Mouse (Mus musculus) hindbrain, embryonic 11.5 days (tissue): Measurements from ENCODE around the gene Spesp1. TPM values are rescaled to one million over a fixed set of nuclear protein-coding genes. Genes with fewer than 3 reads are reported as not detected.

ENCODE experiments used
- ATAC-seq: fragments of 200-750 bp; cut with Nextera tagmentation; 2 replicates; pipeline ENCODE4 v1.8.0; 2017; ENCODE audit warnings: mild to moderate bottlenecking, moderate TSS enrichment, moderate library complexity; ENCODE audit not compliant: low FRiP score
- DNase-seq: peaks from one replicate; pipeline ENCODE4 v3.0.0-alpha.2; 2015; ENCODE audit warnings: low spot score
- H3K27ac ChIP-seq: fragments of 300-500 bp; sonication (generic); 2 replicates; pipeline ENCODE4 v1.5.1; 2014; ENCODE audit warnings: mild to moderate bottlenecking, low read depth, low read length
- H3K27me3 ChIP-seq: fragments of 300-500 bp; sonication (generic); 2 replicates; pipeline ENCODE4 v1.6.1; 2014; ENCODE audit warnings: mild to moderate bottlenecking, low read length, moderate library complexity, mixed read lengths; ENCODE audit not compliant: control insufficient read depth, insufficient read depth
- H3K36me3 ChIP-seq: fragments of 300-500 bp; sonication (generic); 2 replicates; pipeline ENCODE4 v1.6.1; 2014; ENCODE audit warnings: mild to moderate bottlenecking, low read length, moderate library complexity, mixed read lengths; ENCODE audit not compliant: control insufficient read depth, insufficient read depth
- H3K4me1 ChIP-seq: fragments of 300-500 bp; sonication (generic); replicated peaks from 2 replicates; pipeline ENCODE4 v1.6.1; 2014; ENCODE audit warnings: low read length, mixed read lengths; ENCODE audit not compliant: control insufficient read depth, insufficient read depth
- H3K4me2 ChIP-seq: fragments of 300-500 bp; sonication (generic); replicated peaks from 2 replicates; pipeline ENCODE4 v1.6.1; 2014; ENCODE audit warnings: mild to moderate bottlenecking, low read depth, low read length
- H3K4me3 ChIP-seq: fragments of 300-500 bp; sonication (generic); 2 replicates; pipeline ENCODE4 v1.5.1; 2014; ENCODE audit warnings: low read depth, low read length
- H3K9ac ChIP-seq: fragments of 300-500 bp; sonication (generic); 2 replicates; pipeline ENCODE4 v1.6.1; 2014; ENCODE audit warnings: low read depth, low read length
- H3K9me3 ChIP-seq: fragments of 300-500 bp; sonication (generic); 2 replicates; pipeline ENCODE4 v1.6.1; 2016; ENCODE audit warnings: low read length; ENCODE audit not compliant: control insufficient read depth
- WGBS: fragments of 180-500 bp; shearing (Covaris S2); extraction: QIAGEN DNeasy Blood & Tissue Kit; methylation state at CpG from one replicate; pipeline ENCODE4 v1.1.7; 2014; 5-methylcytosine and 5-hydroxymethylcytosine counted together
- polyA plus RNA-seq: library from polyadenylated mRNA; unstranded; fragments of >200 nt; fragmentation: Nextera tagmentation; extraction: Ambion mirVana; gene quantifications from 2 replicates; pipeline ENCODE4 v1.2.1, GENCODE M21; 2014

Gene Spesp1
- polyA plus RNA-seq, 1 experiment from 2014 or later: not detected

DNA sequence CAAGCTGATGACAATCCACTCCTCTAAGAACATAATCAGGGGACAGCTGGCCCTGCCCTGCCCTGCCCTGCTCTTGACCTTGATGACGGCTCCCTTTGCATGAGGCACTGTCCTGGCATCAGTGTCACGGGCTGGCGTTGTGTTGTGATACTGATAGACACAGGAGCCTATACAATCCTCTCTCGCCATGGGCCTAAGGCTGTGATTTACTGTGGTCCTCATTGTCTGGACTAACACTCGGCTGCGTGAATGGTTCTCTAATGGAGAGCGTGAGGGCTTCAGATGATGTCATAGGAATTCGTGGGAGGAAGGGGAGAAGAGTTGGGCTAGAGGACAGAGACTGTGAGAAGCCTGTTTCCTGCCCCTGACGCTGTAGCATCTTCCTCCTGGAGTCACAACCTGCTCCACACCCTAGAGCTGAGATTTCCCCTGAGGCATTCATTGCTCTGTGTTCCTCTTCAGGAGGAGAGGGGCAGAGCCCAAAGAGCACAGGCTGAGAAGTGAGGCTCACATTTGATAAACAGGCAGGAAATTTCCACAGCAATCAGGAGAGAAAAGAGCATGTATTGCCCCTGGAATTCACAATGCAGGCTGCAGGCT lies 44.5 kb downstream of the Spesp1 start:
- Histone ChIP-seq H3K9me3 (no peaks in the 10 kb centered on the region), H3K27me3 (no peaks in the 10 kb centered on the region), H3K4me1 (no peaks in the 10 kb centered on the region), H3K4me3 (no peak overlapping the region), H3K9ac (no peak overlapping the region), H3K4me2 (no peak overlapping the region), H3K36me3 (no peaks in the 10 kb centered on the region), H3K27ac (no peak overlapping the region)
- 61% methylated on average over 9 of the region's 9 CpGs for WGBS
- ATAC-seq: no peak
- DNase-seq: no peak

- no peak overlapping the region for H3K4me2 ChIP-seq
- no peaks in the 10 kb centered on the region for H3K9me3 ChIP-seq
- DNase-seq (no peak), ATAC-seq (no peak)
- no peaks in the 10 kb centered on the region for H3K4me1 ChIP-seq
- no peak overlapping the region for H3K27ac ChIP-seq
- no peak overlapping the region for H3K4me3 ChIP-seq
- H3K27me3 ChIP-seq: no peaks in the 10 kb centered on the region
- H3K9ac ChIP-seq: no peak overlapping the region
- H3K36me3 ChIP-seq: no peaks in the 10 kb centered on the region
- WGBS: 80% methylated on average over 2 of the region's 2 CpGs
These were observed 46.5 kb downstream of the Spesp1 start for GRCm38 (mm10) chr9:62235501-62235900.

DNA sequence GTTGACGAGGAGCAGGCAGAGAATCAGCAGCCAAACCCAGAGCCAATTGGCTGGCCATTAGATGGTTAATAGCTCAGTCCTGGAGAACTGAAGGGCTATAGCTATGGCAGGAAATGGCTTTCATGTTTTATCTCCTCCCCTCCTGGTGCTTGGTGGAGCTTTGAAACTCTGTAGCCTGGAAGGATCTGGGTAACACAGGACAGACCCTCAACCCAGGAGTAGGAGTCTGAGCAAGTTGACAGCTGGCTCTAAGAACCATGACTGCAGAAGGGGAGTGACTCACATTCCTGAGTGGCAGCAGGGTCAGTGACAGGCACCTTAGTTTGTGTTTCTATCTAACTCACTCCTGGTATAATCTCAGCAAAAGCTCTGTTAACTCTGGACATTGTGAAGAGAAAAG lies 49.4 kb downstream of the Spesp1 start:
- H3K4me2 ChIP-seq: no peak overlapping the region
- no peaks in the 10 kb centered on the region for H3K27me3 ChIP-seq
- H3K36me3 ChIP-seq: no peaks in the 10 kb centered on the region
- no peak overlapping the region for H3K4me3 ChIP-seq
- H3K9me3 ChIP-seq: no peaks in the 10 kb centered on the region
- H3K9ac ChIP-seq: no peak overlapping the region
- no peak for ATAC-seq
- H3K27ac ChIP-seq: no peak overlapping the region
- H3K4me1 ChIP-seq: no peaks in the 10 kb centered on the region
- 67% methylated on average over 1 of the region's 1 CpGs for WGBS
- no peak for DNase-seq

GRCm38 (mm10) chr9:62231046-62231445 lies 51.0 kb downstream of the Spesp1 start:
- Histone ChIP-seq H3K9ac (no peak overlapping the region), H3K27ac (no peak overlapping the region), H3K4me2 (no peak overlapping the region), H3K27me3 (no peaks in the 10 kb centered on the region), H3K36me3 (no peaks in the 10 kb centered on the region), H3K9me3 (no peaks in the 10 kb centered on the region), H3K4me3 (no peak overlapping the region), H3K4me1 (no peaks in the 10 kb centered on the region)
- WGBS: 74% methylated on average over 3 of the region's 3 CpGs
- DNase-seq (no peak), ATAC-seq (no peak)

- Histone ChIP-seq H3K9me3 (no peaks in the 10 kb centered on the region), H3K4me1 (no peaks in the 10 kb centered on the region), H3K27me3 (no peaks in the 10 kb centered on the region), H3K27ac (no peak overlapping the region), H3K4me3 (no peak overlapping the region), H3K4me2 (no peak overlapping the region), H3K9ac (no peak overlapping the region), H3K36me3 (no peaks in the 10 kb centered on the region)
- 81% methylated on average over 2 of the region's 2 CpGs for WGBS
- DNase-seq (no peak), ATAC-seq (no peak)
These were observed 52.0 kb downstream of the Spesp1 start for GRCm38 (mm10) chr9:62229985-62230384.

DNA sequence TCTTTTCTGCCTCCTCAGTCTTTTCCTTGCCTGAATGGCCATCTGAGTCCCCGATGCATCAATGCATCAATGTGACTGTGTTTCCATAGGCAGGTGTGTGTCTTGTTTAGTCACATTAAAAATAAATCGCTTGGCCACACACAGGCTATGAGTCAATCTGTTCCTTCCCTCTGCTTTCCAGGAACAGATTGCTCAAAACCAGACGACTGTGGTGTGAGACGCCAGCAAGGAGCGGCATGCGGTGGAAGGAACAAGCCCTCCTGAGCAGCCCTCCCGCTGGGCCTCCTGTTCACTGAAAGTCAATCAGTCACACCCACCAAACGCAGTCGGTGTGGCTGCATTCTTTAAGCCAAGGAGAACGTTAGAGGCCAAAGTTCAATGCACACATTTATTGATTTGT lies 59.5 kb downstream of the Spesp1 start:
- Histone ChIP-seq H3K27me3 (no peaks in the 10 kb centered on the region), H3K36me3 (no peaks in the 10 kb centered on the region), H3K27ac (no peak overlapping the region), H3K4me3 (no peak overlapping the region), H3K4me2 (no peak overlapping the region), H3K9me3 (no peaks in the 10 kb centered on the region), H3K4me1 (no peaks in the 10 kb centered on the region), H3K9ac (no peak overlapping the region)
- ATAC-seq (no peak), DNase-seq (peak; percentile 28)
- 14% methylated on average over 10 of the region's 10 CpGs for WGBS

DNA sequence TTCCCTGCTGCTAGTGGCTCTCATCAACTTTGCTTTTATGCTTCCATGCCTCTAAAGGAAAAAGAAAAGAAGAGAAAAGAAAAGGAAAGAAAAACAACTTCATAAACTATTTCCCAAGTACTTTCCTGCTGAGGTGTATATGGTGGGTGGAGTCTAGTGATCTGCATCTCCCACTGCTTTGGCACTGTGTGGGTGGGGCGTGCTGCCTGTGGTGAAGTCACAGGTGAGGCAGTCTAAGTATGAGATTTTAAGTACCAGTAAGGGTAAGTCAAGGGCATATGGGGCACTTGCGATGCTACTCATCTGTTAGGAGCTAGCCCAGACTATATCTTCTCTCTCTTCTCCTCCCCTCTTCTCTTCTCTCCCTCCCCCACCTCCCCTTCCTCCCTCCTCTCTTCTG lies 60.0 kb downstream of the Spesp1 start:
- Histone ChIP-seq H3K9ac (no peak overlapping the region), H3K4me1 (no peaks in the 10 kb centered on the region), H3K36me3 (no peaks in the 10 kb centered on the region), H3K4me3 (no peak overlapping the region), H3K27me3 (no peaks in the 10 kb centered on the region), H3K27ac (no peak overlapping the region), H3K4me2 (no peak overlapping the region), H3K9me3 (no peaks in the 10 kb centered on the region)
- no peak for ATAC-seq
- WGBS: 87% methylated on average over 2 of the region's 2 CpGs
- DNase-seq: no peak

Other genes starting within 250 kb of the Spesp1 start
- 21.3 and 23.7 TPM in 2 replicates for gene Glce, start 159.6 kb downstream of the Spesp1 start, polyA plus RNA-seq
- gene Anp32a, start 59.1 kb upstream of the Spesp1 start, polyA plus RNA-seq: 220 and 221 TPM in 2 replicates